23 mouse cellular contexts compared by ENCODE assay signal in the genomic region with DNA sequence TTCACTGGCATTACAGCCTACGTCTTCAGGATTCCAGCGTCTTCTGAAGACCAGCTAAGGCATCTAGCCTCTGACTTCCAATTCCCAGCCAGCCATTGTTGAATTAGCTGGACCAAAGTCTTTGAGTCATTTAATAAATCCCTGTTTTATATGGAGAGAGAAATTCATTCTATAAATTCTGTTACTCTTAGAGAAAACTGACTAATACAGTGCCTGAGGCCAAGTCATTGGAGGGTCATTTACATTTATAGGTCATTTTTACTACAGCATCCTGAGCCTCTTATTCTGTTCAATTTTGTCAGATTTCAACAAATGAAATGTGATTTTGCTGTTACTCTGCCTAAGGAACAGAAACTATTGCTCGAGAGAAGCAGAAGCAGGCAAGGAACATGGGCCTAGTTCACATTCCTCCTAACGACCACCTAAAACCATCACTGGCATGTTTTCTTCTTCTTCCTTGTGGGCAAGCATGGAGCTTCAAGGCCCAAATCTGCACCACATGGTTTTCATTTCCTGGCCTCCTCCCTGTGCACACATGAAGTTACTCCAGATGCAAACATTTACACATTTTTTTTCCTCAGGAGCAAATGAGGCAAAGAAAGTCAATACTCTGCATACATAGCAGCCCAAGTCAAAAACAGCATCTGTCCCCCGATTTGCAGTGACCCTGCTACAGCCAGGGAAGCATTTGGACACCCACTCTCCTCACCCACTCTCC. TPM values are rescaled to one million over a fixed set of nuclear protein-coding genes. Genes with fewer than 3 reads are reported as not detected.
DNase-seq lines count a peak whose midpoint lies in the region; ATAC-seq lines count a peak whose summit lies in the region.
"Had no signal": no experiment of that assay in that cellular context is flagged by ENCODE, and none has a peak within 500 bp of the region (broad histone marks: within the 10 kb centered on the region; RNA-seq: fewer than 3 reads in every experiment).

No protein-coding gene starts in this region.

- no peaks in the 10 kb centered on the region for H3K9me3 ChIP-seq in midbrain, embryonic 11.5 days (ENCODE audit: control insufficient read depth, low read length)
- no peaks in the 10 kb centered on the region for H3K9me3 ChIP-seq in midbrain, embryonic 14.5 days (ENCODE audit: control insufficient read depth, low read length)
- H3K9me3 ChIP-seq in embryonic facial prominence, embryonic 14.5 days (ENCODE audit: control insufficient read depth, low read length): no peaks in the 10 kb centered on the region
- H3K9me3 ChIP-seq in limb, embryonic 13.5 days: no peaks in the 10 kb centered on the region; the same call in 1 of the 2 replicates
- H3K9me3 ChIP-seq: heart, embryonic 15.5 days; lung, embryonic 15.5 days; midbrain, embryonic 10.5 days; neural tube, embryonic 13.5 days had no signal

- ATAC-seq in midbrain, embryonic 11.5 days (ENCODE audit: low FRiP score): no peak
- no peak for ATAC-seq in midbrain, embryonic 14.5 days (ENCODE audit: low FRiP score, low TSS enrichment)
- ATAC-seq in embryonic facial prominence, embryonic 14.5 days (ENCODE audit: low read depth): no peak
- peak; percentile 71 for ATAC-seq in limb, embryonic 13.5 days (ENCODE audit: low FRiP score, low read depth)
- ATAC-seq: forebrain, embryonic 14.5 days; hindbrain, postnatal 0 days had no signal

- no peak overlapping the region for H3K9ac ChIP-seq in midbrain, embryonic 11.5 days (ENCODE audit: low read length)
- H3K9ac ChIP-seq in midbrain, embryonic 14.5 days (replicated peaks; ENCODE audit: low read length): no peak overlapping the region
- no peak overlapping the region for H3K9ac ChIP-seq in embryonic facial prominence, embryonic 14.5 days (ENCODE audit: low read depth, low read length)
- H3K9ac ChIP-seq in limb, embryonic 13.5 days: no peak overlapping the region
- H3K9ac ChIP-seq: heart, embryonic 15.5 days; liver, embryonic 14.5 days; lung, embryonic 15.5 days; neural tube, embryonic 13.5 days had no signal

- H3K4me3 ChIP-seq in midbrain, embryonic 11.5 days (ENCODE audit: low read depth, low read length): no peak overlapping the region
- H3K4me3 ChIP-seq in midbrain, embryonic 14.5 days (replicated peaks; ENCODE audit: low read depth, low read length): no peak overlapping the region
- H3K4me3 ChIP-seq in embryonic facial prominence, embryonic 14.5 days (ENCODE audit: low read depth, low read length): no peak overlapping the region
- H3K4me3 ChIP-seq in limb, embryonic 13.5 days: no peak overlapping the region
- H3K4me3 ChIP-seq: heart, adult 2 months; heart, embryonic 15.5 days; lung, embryonic 15.5 days; midbrain, embryonic 10.5 days; neural tube, embryonic 13.5 days had no signal

- no peaks in the 10 kb centered on the region for H3K27me3 ChIP-seq in midbrain, embryonic 11.5 days (ENCODE audit: control insufficient read depth, insufficient read depth, low read length)
- no peaks in the 10 kb centered on the region for H3K27me3 ChIP-seq in midbrain, embryonic 14.5 days (ENCODE audit: control insufficient read depth, insufficient read depth, low read length)
- no peaks in the 10 kb centered on the region for H3K27me3 ChIP-seq in embryonic facial prominence, embryonic 14.5 days (replicated peaks; ENCODE audit: control insufficient read depth, insufficient read depth, low read length)
- no peaks in the 10 kb centered on the region for H3K27me3 ChIP-seq in limb, embryonic 13.5 days
- H3K27me3 ChIP-seq: CH12.LX; heart, embryonic 15.5 days; lung, embryonic 15.5 days; neural tube, embryonic 13.5 days had no signal

- no peaks in the 10 kb centered on the region for H3K4me1 ChIP-seq in midbrain, embryonic 11.5 days (ENCODE audit: control insufficient read depth, insufficient read depth, low read length)
- H3K4me1 ChIP-seq in midbrain, embryonic 14.5 days (ENCODE audit: control insufficient read depth, insufficient read depth, low read length): no peaks in the 10 kb centered on the region
- peaks cover 14% of the 10 kb centered on the region; the same call in 1 of the 2 replicates for H3K4me1 ChIP-seq in embryonic facial prominence, embryonic 14.5 days (ENCODE audit: control insufficient read depth, insufficient read depth, low read length)
- peaks cover 19% of the 10 kb centered on the region for H3K4me1 ChIP-seq in limb, embryonic 13.5 days
- H3K4me1 ChIP-seq: heart, embryonic 15.5 days; lung, embryonic 15.5 days; midbrain, embryonic 10.5 days; neural tube, embryonic 13.5 days had no signal

- H3K36me3 ChIP-seq in midbrain, embryonic 11.5 days (ENCODE audit: control insufficient read depth, insufficient read depth, low read length): no peaks in the 10 kb centered on the region
- H3K36me3 ChIP-seq in midbrain, embryonic 14.5 days (ENCODE audit: control insufficient read depth, insufficient read depth, low read length): no peaks in the 10 kb centered on the region
- no peaks in the 10 kb centered on the region for H3K36me3 ChIP-seq in embryonic facial prominence, embryonic 14.5 days (ENCODE audit: control insufficient read depth, insufficient read depth, low read length)
- H3K36me3 ChIP-seq in limb, embryonic 13.5 days: no peaks in the 10 kb centered on the region
- H3K36me3 ChIP-seq: heart, embryonic 15.5 days; lung, embryonic 15.5 days; midbrain, embryonic 10.5 days; neural tube, embryonic 13.5 days had no signal

- H3K27ac ChIP-seq in midbrain, embryonic 11.5 days (ENCODE audit: low read depth, low read length): no peak overlapping the region
- no peak overlapping the region for H3K27ac ChIP-seq in midbrain, embryonic 14.5 days (replicated peaks; ENCODE audit: low read depth, low read length)
- H3K27ac ChIP-seq in embryonic facial prominence, embryonic 14.5 days (replicated peaks; ENCODE audit: low read depth, low read length): peak overlapping the region; percentile 63
- peak overlapping the region; percentile 69 for H3K27ac ChIP-seq in limb, embryonic 13.5 days
- H3K27ac ChIP-seq: heart, adult 2 months; heart, embryonic 15.5 days; hindbrain, postnatal 0 days; liver, embryonic 14.5 days; lung, embryonic 15.5 days; midbrain, embryonic 10.5 days; neural tube, embryonic 13.5 days had no signal

- WGBS in midbrain, embryonic 11.5 days: 87% methylated on average over 5 of the region's 5 CpGs
- 87% methylated on average over 5 of the region's 5 CpGs for WGBS in midbrain, embryonic 14.5 days
- 45% methylated on average over 5 of the region's 5 CpGs for WGBS in embryonic facial prominence, embryonic 14.5 days
- WGBS in limb, embryonic 13.5 days: 33% methylated on average over 5 of the region's 5 CpGs

- no peak overlapping the region for H3K4me2 ChIP-seq in midbrain, embryonic 11.5 days
- no peak overlapping the region for H3K4me2 ChIP-seq in midbrain, embryonic 14.5 days (ENCODE audit: low read length)
- H3K4me2 ChIP-seq in embryonic facial prominence, embryonic 14.5 days (ENCODE audit: low read depth, low read length): no peak overlapping the region
- H3K4me2 ChIP-seq in limb, embryonic 13.5 days (replicated peaks): no peak overlapping the region; the same call in 1 of the 2 replicates
- H3K4me2 ChIP-seq: heart, embryonic 15.5 days; lung, embryonic 15.5 days; neural tube, embryonic 13.5 days had no signal

- peak; percentile 53 for DNase-seq in midbrain, embryonic 11.5 days (ENCODE audit: low spot score, missing footprints)
- no peak for DNase-seq in midbrain, embryonic 14.5 days
- peak; percentile 76 for DNase-seq in embryonic facial prominence, embryonic 14.5 days (ENCODE audit: low spot score)
- no peak for DNase-seq in urinary bladder, postnatal 10 days (ENCODE audit: low spot score)
- DNase-seq in cerebellum, adult 18-20 months: no peak
- DNase-seq in thymus, postnatal 0 days (ENCODE audit: low spot score): no peak
- DNase-seq: cerebellum, adult 2 months; cerebellum, postnatal 36 days; gastrocnemius, postnatal 14 days; heart, adult 2 months; kidney, adult 11 months; kidney, postnatal 10 days; lung, postnatal 4 days; thymus, postnatal 14 days had no signal

RNA-seq across cellular contexts. Expression of gene Ankrd44, which starts 45.7 kb away (rescaled TPM):
- 10.1 and 14.0 TPM in 2 replicates for polyA plus RNA-seq in midbrain, embryonic 11.5 days (2014; fragmentation: Nextera tagmentation; extraction: Ambion mirVana)
- polyA plus RNA-seq in midbrain, embryonic 14.5 days (2014; fragmentation: Nextera tagmentation; extraction: Ambion mirVana): 37.0 and 39.1 TPM in 2 replicates
- polyA plus RNA-seq in embryonic facial prominence, embryonic 14.5 days (2014; fragmentation: Nextera tagmentation; extraction: Ambion mirVana): 24.8 and 28.9 TPM in 2 replicates
- 20.3 and 23.0 TPM in 2 replicates for polyA plus RNA-seq in limb, embryonic 13.5 days (2015; fragmentation: Nextera tagmentation; extraction: Ambion mirVana)
- polyA plus RNA-seq in thymus, postnatal 0 days (2015; fragmentation: Nextera tagmentation; extraction: Ambion mirVana): 34.3 and 42.6 TPM in 2 replicates

RNA-seq across cellular contexts. Expression of gene Sf3b1, which starts 55.4 kb away (rescaled TPM):
- polyA plus RNA-seq in midbrain, embryonic 11.5 days (2014; fragmentation: Nextera tagmentation; extraction: Ambion mirVana): 365 and 366 TPM in 2 replicates
- polyA plus RNA-seq in midbrain, embryonic 14.5 days (2014; fragmentation: Nextera tagmentation; extraction: Ambion mirVana): 339 and 395 TPM in 2 replicates
- polyA plus RNA-seq in embryonic facial prominence, embryonic 14.5 days (2014; fragmentation: Nextera tagmentation; extraction: Ambion mirVana): 275 and 304 TPM in 2 replicates
- 385 and 392 TPM in 2 replicates for polyA plus RNA-seq in limb, embryonic 13.5 days (2015; fragmentation: Nextera tagmentation; extraction: Ambion mirVana)
- 390 and 430 TPM in 2 replicates for polyA plus RNA-seq in thymus, postnatal 0 days (2015; fragmentation: Nextera tagmentation; extraction: Ambion mirVana)

Comparison
In these comparisons a context has a peak if more than half of its experiments do, and no peak if none do; other contexts are left out.
1. DNase-seq: peak in midbrain, embryonic 11.5 days (single experiment) and embryonic facial prominence, embryonic 14.5 days (single experiment); none in midbrain, embryonic 14.5 days (single experiment), urinary bladder, postnatal 10 days (single experiment), cerebellum, adult 18-20 months (0 of 2) and thymus, postnatal 0 days (single experiment).
2. H3K27ac ChIP-seq: peak in embryonic facial prominence, embryonic 14.5 days (single experiment) and limb, embryonic 13.5 days (single experiment); none in midbrain, embryonic 11.5 days (single experiment) and midbrain, embryonic 14.5 days (single experiment).